Mouse (Mus musculus): ENCODE results near the gene Wbp4. TPM values are rescaled to one million over a fixed set of nuclear protein-coding genes. Genes with fewer than 3 reads are reported as not detected.
"Not testable (repeated sequence)": the region's sequence is repeated elsewhere in the genome, so short reads cannot be mapped to it uniquely, and the experiment has no call there.

Gene Wbp4
- polyA plus RNA-seq, 1 experiment from 2014 or later, result 29.2 TPM

DNA sequence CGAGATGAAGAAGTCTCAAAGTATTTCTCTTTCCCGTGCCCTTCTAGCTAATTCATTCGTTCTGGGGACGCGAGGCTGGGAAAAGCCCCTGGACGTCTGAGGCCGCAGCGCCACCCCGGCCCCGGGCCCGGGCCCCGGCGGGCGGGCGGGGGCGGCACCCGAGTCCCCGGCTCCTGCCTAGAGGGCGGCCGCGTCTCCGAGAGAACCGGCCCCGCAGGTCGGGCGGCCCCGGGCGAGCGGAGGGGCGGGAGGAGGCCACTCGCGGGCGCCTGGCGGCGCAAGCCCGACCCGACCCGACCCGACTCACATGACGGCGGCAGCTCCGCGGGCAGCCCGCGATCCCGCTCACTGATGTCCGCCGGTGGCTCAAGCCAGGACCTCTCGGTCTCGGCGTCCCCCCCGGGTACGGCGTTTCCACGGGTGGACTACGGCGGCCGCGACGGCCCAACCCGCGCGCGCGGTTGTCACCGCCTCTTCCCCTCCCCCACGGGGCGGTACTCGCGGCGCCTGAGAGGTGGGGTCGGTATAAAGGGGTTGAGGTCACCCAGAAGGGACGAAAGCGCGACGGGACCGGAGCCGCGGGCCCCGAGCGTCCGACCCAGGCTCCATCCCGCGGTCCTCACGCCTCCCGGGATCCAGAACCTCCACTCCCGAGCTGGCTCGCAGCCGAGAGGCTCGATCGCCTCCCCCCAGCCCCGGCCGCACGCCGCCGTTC is 539 bp downstream of the Wbp4 start, which contains the start of gene Elf1:
Gene Elf1 (plus strand): TSS at position 571 of the 715 bp plus-strand sequence.
- Histone ChIP-seq H3K4me2 (ENCODE audit: low read length) (peak within 1 kb of the TSS; percentile 85), H3K4me1 (ENCODE audit: control insufficient read depth in 2 of 2, insufficient read depth in 2 of 2, low read length in 2 of 2) (peaks cover 14 to 26% of the 10 kb centered on the region in 2 experiments)
- WGBS, result under 1% methylated on average over 95 of the region's 96 CpGs

DNA sequence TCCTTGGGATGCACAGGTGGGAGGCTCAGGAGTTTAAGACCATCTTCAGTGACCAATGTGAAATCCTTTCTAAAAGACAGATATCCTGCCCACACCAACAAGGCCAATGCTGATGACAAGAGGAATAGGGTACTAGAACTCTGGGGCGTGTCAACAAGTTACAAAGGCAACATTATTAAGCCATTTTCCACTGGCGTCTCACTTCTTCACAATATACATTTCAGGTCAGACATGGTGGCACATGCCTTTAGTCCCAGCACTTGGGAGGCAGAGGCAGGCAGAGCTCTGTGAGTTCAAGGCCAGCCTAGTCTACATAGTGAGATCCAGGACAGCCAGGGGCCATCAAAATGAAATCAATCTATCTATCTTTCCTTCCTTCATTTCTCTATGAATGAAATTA is 7.9 kb downstream of the Wbp4 start:
- Histone ChIP-seq H3K4me2 (ENCODE audit: low read length) (no peak overlapping the region), H3K9me3 (ENCODE audit: control insufficient read depth, low read length) (no peaks in the 10 kb centered on the region), H3K9ac (ENCODE audit: low read length) (no peak overlapping the region), H3K4me3 (ENCODE audit: control insufficient read depth in 1 of 2, insufficient read depth in 1 of 2, low read depth in 1 of 2, low read length in 2 of 2) (no peak overlapping the region), H3K36me3 (ENCODE audit: control insufficient read depth, insufficient read depth, low read length) (peaks cover 85% of the 10 kb centered on the region), H3K27me3 (ENCODE audit: control insufficient read depth, insufficient read depth, low read length) (no peaks in the 10 kb centered on the region), H3K4me1 (ENCODE audit: control insufficient read depth in 2 of 2, insufficient read depth in 2 of 2, low read length in 2 of 2) (no peaks in the 10 kb centered on the region), H3K27ac (replicated peaks in 1 of 2; ENCODE audit: control insufficient read depth in 1 of 2, insufficient read depth in 1 of 2, low read depth in 2 of 2, low read length in 2 of 2) (no peak overlapping the region)
- WGBS, result 87% methylated on average over 2 of the region's 2 CpGs
- ATAC-seq (ENCODE audit: insufficient number of reproducible peaks, insufficient read depth, low FRiP score, low read depth), result no peak

More for the DNA sequence above, 539 bp downstream of the Wbp4 start, which contains the start of gene Elf1:
- H3K36me3 ChIP-seq (ENCODE audit: control insufficient read depth, insufficient read depth, low read length), result peaks cover 20% of the 10 kb centered on the region
- H3K27me3 ChIP-seq (ENCODE audit: control insufficient read depth, insufficient read depth, low read length), result no peaks in the 10 kb centered on the region
- H3K9ac ChIP-seq (ENCODE audit: low read length), result peak within 1 kb of the TSS; percentile 98
- ATAC-seq (ENCODE audit: insufficient number of reproducible peaks, insufficient read depth, low FRiP score, low read depth), result peak; percentile 88
- peak within 1 kb of the TSS; percentile 68 to 95 for H3K4me3 ChIP-seq (ENCODE audit: control insufficient read depth in 1 of 2, insufficient read depth in 1 of 2, low read depth in 1 of 2, low read length in 2 of 2)
- H3K27ac ChIP-seq (replicated peaks in 1 of 2; ENCODE audit: control insufficient read depth in 1 of 2, insufficient read depth in 1 of 2, low read depth in 2 of 2, low read length in 2 of 2), result peak within 1 kb of the TSS; percentile 99 to 100
- H3K9me3 ChIP-seq (ENCODE audit: control insufficient read depth, low read length), result no peaks in the 10 kb centered on the region

DNA sequence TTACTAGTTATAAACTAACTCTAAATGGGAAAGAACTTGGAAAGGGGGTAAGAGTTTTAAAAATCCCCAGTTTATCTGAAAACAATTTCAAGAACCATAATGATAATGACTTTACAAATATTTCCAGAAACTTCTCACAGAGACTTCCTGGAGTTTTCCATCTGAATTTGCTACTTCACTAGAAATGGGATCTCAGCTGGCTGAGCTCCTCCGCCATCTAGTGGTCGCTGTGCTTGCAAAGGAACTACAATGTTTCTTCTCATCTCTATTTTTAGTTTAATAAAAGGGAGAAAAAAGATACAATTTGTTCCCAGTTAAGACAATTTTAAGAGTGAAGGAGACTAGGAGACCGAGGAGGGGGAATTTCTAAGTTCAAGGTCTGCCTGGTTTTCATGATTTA is 13.7 kb downstream of the Wbp4 start:
- Histone ChIP-seq H3K4me3 (ENCODE audit: control insufficient read depth in 1 of 2, insufficient read depth in 1 of 2, low read depth in 1 of 2, low read length in 2 of 2) (no peak overlapping the region), H3K27ac (replicated peaks in 1 of 2; ENCODE audit: control insufficient read depth in 1 of 2, insufficient read depth in 1 of 2, low read depth in 2 of 2, low read length in 2 of 2) (no peak overlapping the region), H3K36me3 (ENCODE audit: control insufficient read depth, insufficient read depth, low read length) (peaks cover 92% of the 10 kb centered on the region), H3K9me3 (ENCODE audit: control insufficient read depth, low read length) (no peaks in the 10 kb centered on the region), H3K9ac (ENCODE audit: low read length) (no peak overlapping the region), H3K4me2 (ENCODE audit: low read length) (no peak overlapping the region), H3K4me1 (ENCODE audit: control insufficient read depth in 2 of 2, insufficient read depth in 2 of 2, low read length in 2 of 2) (no peaks in the 10 kb centered on the region), H3K27me3 (ENCODE audit: control insufficient read depth, insufficient read depth, low read length) (no peaks in the 10 kb centered on the region)
- ATAC-seq (ENCODE audit: insufficient number of reproducible peaks, insufficient read depth, low FRiP score, low read depth), result no peak
- WGBS, result 22% methylated on average over 3 of the region's 3 CpGs

DNA sequence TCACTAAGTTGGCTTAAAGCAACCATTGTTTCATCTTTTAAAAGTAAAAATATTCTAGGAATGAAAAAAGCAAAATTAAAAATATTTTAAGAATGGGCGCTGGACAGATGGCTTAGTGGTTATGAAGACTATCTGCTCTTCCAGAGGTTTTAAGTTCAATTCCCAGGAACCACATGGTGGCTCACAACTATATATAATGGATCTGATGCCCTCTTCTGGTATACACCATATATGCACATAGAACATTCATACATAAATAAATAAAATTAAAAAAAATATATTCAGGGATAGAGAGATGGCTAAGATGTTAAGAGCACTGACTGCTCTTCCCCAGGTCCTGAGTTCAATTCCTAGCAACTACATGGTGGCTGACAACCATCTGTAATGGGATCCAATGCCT is 15.7 kb downstream of the Wbp4 start:
- Histone ChIP-seq H3K27ac (replicated peaks in 1 of 2; ENCODE audit: control insufficient read depth in 1 of 2, insufficient read depth in 1 of 2, low read depth in 2 of 2, low read length in 2 of 2) (no peak overlapping the region), H3K27me3 (ENCODE audit: control insufficient read depth, insufficient read depth, low read length) (no peaks in the 10 kb centered on the region), H3K36me3 (ENCODE audit: control insufficient read depth, insufficient read depth, low read length) (peaks cover 89% of the 10 kb centered on the region), H3K9me3 (ENCODE audit: control insufficient read depth, low read length) (no peaks in the 10 kb centered on the region), H3K4me3 (ENCODE audit: control insufficient read depth in 1 of 2, insufficient read depth in 1 of 2, low read depth in 1 of 2, low read length in 2 of 2) (no peak overlapping the region), H3K9ac (ENCODE audit: low read length) (no peak overlapping the region), H3K4me1 (ENCODE audit: control insufficient read depth in 2 of 2, insufficient read depth in 2 of 2, low read length in 2 of 2) (no peaks in the 10 kb centered on the region), H3K4me2 (ENCODE audit: low read length) (no peak overlapping the region)
- 81% methylated on average over 1 of the region's 1 CpGs for WGBS
- ATAC-seq (ENCODE audit: insufficient number of reproducible peaks, insufficient read depth, low FRiP score, low read depth), result no peak

DNA sequence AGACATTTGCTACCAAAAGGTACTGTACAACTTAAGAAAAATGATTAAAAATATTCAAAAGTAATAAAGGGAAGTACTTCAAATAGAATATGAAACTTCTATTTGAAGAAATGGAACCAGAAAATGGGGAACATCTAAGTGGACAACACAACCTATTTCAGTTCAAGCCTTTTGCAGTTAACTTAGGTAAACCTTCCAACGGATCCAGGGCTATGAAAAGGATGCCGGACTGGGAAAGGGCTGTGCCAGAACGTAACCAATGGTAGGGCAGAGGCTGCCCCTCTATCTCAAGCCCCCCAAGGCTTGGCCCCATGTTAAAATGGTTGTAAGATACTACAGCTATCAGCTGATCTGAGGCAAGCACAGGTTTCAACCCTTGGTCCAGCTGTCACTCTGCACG is 20.3 kb downstream of the Wbp4 start:
- ATAC-seq (ENCODE audit: insufficient number of reproducible peaks, insufficient read depth, low FRiP score, low read depth), result no peak
- Histone ChIP-seq H3K4me2 (ENCODE audit: low read length) (no peak overlapping the region), H3K27me3 (ENCODE audit: control insufficient read depth, insufficient read depth, low read length) (no peaks in the 10 kb centered on the region), H3K4me3 (ENCODE audit: control insufficient read depth in 1 of 2, insufficient read depth in 1 of 2, low read depth in 1 of 2, low read length in 2 of 2) (no peak overlapping the region), H3K4me1 (ENCODE audit: control insufficient read depth in 2 of 2, insufficient read depth in 2 of 2, low read length in 2 of 2) (no peaks in the 10 kb centered on the region), H3K27ac (replicated peaks in 1 of 2; ENCODE audit: control insufficient read depth in 1 of 2, insufficient read depth in 1 of 2, low read depth in 2 of 2, low read length in 2 of 2) (no peak overlapping the region), H3K9me3 (ENCODE audit: control insufficient read depth, low read length) (no peaks in the 10 kb centered on the region), H3K36me3 (ENCODE audit: control insufficient read depth, insufficient read depth, low read length) (peaks cover 53% of the 10 kb centered on the region), H3K9ac (ENCODE audit: low read length) (no peak overlapping the region)
- 89% methylated on average over 4 of the region's 4 CpGs for WGBS

DNA sequence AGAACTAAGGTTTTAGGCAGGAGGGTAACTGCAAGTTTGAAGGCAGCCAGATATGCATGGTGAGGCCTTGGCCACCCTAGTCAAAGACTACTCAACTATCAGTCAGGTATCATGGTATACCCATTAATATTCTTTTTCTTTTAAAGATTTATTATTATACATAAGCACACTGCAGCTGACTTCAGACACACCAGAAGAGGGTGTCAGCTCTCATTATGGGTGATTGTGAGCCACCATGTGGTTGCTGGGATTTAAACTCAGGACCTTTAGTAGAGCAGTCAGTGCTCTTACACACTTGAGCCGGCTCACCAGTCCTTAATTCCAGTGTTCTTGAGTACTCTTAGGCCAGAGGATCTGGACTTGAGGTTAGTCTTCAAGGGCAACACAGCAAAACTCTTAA is 20.9 kb downstream of the Wbp4 start:
- Histone ChIP-seq H3K9me3 (ENCODE audit: control insufficient read depth, low read length) (no peaks in the 10 kb centered on the region), H3K36me3 (ENCODE audit: control insufficient read depth, insufficient read depth, low read length) (peaks cover 47% of the 10 kb centered on the region), H3K4me3 (ENCODE audit: control insufficient read depth in 1 of 2, insufficient read depth in 1 of 2, low read depth in 1 of 2, low read length in 2 of 2) (no peak overlapping the region), H3K27me3 (ENCODE audit: control insufficient read depth, insufficient read depth, low read length) (no peaks in the 10 kb centered on the region), H3K4me1 (ENCODE audit: control insufficient read depth in 2 of 2, insufficient read depth in 2 of 2, low read length in 2 of 2) (no peaks in the 10 kb centered on the region), H3K9ac (ENCODE audit: low read length) (no peak overlapping the region), H3K4me2 (ENCODE audit: low read length) (no peak overlapping the region), H3K27ac (replicated peaks in 1 of 2; ENCODE audit: control insufficient read depth in 1 of 2, insufficient read depth in 1 of 2, low read depth in 2 of 2, low read length in 2 of 2) (no peak overlapping the region)
- no peak for ATAC-seq (ENCODE audit: insufficient number of reproducible peaks, insufficient read depth, low FRiP score, low read depth)
- WGBS, result 86% methylated on average over 1 of the region's 1 CpGs

DNA sequence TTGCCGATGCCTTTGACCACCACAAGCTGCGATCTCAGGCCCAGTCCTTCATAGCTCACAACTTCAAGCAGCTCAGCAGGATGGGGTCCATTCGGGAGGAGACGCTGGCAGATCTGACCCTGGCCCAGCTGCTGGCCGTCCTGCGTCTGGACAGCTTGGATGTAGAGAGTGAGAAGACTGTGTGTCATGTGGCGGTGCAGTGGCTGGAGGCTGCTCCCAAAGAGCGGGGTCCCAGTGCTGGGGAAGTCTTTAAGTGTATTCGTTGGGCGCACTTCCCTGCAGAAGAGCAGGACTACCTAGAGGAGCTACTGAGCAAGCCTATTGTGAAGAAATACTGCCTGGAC is 28.8 kb downstream of the Wbp4 start:
- H3K27ac ChIP-seq (replicated peaks in 1 of 2; ENCODE audit: control insufficient read depth in 1 of 2, insufficient read depth in 1 of 2, low read depth in 2 of 2, low read length in 2 of 2); H3K9me3 ChIP-seq (ENCODE audit: control insufficient read depth, low read length); H3K9ac ChIP-seq (ENCODE audit: low read length); H3K27me3 ChIP-seq (ENCODE audit: control insufficient read depth, insufficient read depth, low read length); H3K4me2 ChIP-seq (ENCODE audit: low read length); H3K36me3 ChIP-seq (ENCODE audit: control insufficient read depth, insufficient read depth, low read length); H3K4me1 ChIP-seq (ENCODE audit: control insufficient read depth in 2 of 2, insufficient read depth in 2 of 2, low read length in 2 of 2); H3K4me3 ChIP-seq (ENCODE audit: control insufficient read depth in 1 of 2, insufficient read depth in 1 of 2, low read depth in 1 of 2, low read length in 2 of 2): not testable (repeated sequence)
- WGBS, result 96% methylated on average over 7 of the region's 10 CpGs
- 0 out of 2 replicates have a peak, but pooled peaks have one; percentile 12 for ATAC-seq (ENCODE audit: insufficient number of reproducible peaks, insufficient read depth, low FRiP score, low read depth)

Data from heart, embryonic 14.5 days (tissue).